Mouse (Mus musculus): ENCODE measurements around the gene Tmem191c.

Tmem191c gene

GRCm38 (mm10) chr16:17266113-17266512 is 9.8 kb upstream of the Tmem191c start:
- no peak for DNase-seq (ENCODE audit: low read depth, low spot score)

- no peak for DNase-seq (ENCODE audit: low read depth, low spot score)
Observed at GRCm38 (mm10) chr16:17267937-17268336, 7.9 kb upstream of the Tmem191c start.

- DNase-seq (ENCODE audit: low read depth, low spot score): no peak
Observed at GRCm38 (mm10) chr16:17269872-17270271, 6.0 kb upstream of the Tmem191c start.

- no peak for DNase-seq (ENCODE audit: low read depth, low spot score)
Observed at GRCm38 (mm10) chr16:17271124-17271523, 4.8 kb upstream of the Tmem191c start.

- no peak for DNase-seq (ENCODE audit: low read depth, low spot score)
Observed at GRCm38 (mm10) chr16:17271856-17272255, 4.0 kb upstream of the Tmem191c start.

- DNase-seq (ENCODE audit: low read depth, low spot score): peak; percentile 57
Observed at GRCm38 (mm10) chr16:17276164-17277151, 581 bp downstream of the Tmem191c start.

GRCm38 (mm10) chr16:17277342-17278211 is 1.7 kb downstream of the Tmem191c start:
- DNase-seq (ENCODE audit: low read depth, low spot score): no peak

- DNase-seq (ENCODE audit: low read depth, low spot score): no peak
Observed at GRCm38 (mm10) chr16:17280471-17280870, 4.6 kb downstream of the Tmem191c start.

- DNase-seq (ENCODE audit: low read depth, low spot score): no peak
Observed at GRCm38 (mm10) chr16:17283151-17283550, 7.3 kb downstream of the Tmem191c start.

GRCm38 (mm10) chr16:17287103-17287502 is 11.2 kb downstream of the Tmem191c start:
- no peak for DNase-seq (ENCODE audit: low read depth, low spot score)

- DNase-seq (ENCODE audit: low read depth, low spot score): no peak
Observed at GRCm38 (mm10) chr16:17291016-17291415, 15.1 kb downstream of the Tmem191c start.

GRCm38 (mm10) chr16:17292751-17293150 is 16.9 kb downstream of the Tmem191c start:
- peak; percentile 48 for DNase-seq (ENCODE audit: low read depth, low spot score)

GRCm38 (mm10) chr16:17300818-17301217 is 24.9 kb downstream of the Tmem191c start:
- DNase-seq (ENCODE audit: low read depth, low spot score): no peak

- DNase-seq (ENCODE audit: low read depth, low spot score): no peak
Observed at GRCm38 (mm10) chr16:17303521-17304245, 27.8 kb downstream of the Tmem191c start.

GRCm38 (mm10) chr16:17307461-17307860 is 31.6 kb downstream of the Tmem191c start:
- DNase-seq (ENCODE audit: low read depth, low spot score): no peak

GRCm38 (mm10) chr16:17309036-17309435 is 33.2 kb downstream of the Tmem191c start:
- DNase-seq (ENCODE audit: low read depth, low spot score): no peak

GRCm38 (mm10) chr16:17312531-17312930 is 36.7 kb downstream of the Tmem191c start:
- no peak for DNase-seq (ENCODE audit: low read depth, low spot score)

GRCm38 (mm10) chr16:17316554-17316953 is 40.7 kb downstream of the Tmem191c start:
- no peak for DNase-seq (ENCODE audit: low read depth, low spot score)

- DNase-seq (ENCODE audit: low read depth, low spot score): no peak
Observed at GRCm38 (mm10) chr16:17321481-17321880, 45.6 kb downstream of the Tmem191c start.

- DNase-seq (ENCODE audit: low read depth, low spot score): no peak
Observed at GRCm38 (mm10) chr16:17324745-17325144, 48.9 kb downstream of the Tmem191c start.

GRCm38 (mm10) chr16:17326064-17326463 is 50.2 kb downstream of the Tmem191c start:
- DNase-seq (ENCODE audit: low read depth, low spot score): no peak

All from c-Kit-negative CD71-positive TER-119-positive erythroid progenitor cells, embryonic 14.5 days (primary cell).